Mouse (Mus musculus): ENCODE results near the gene Thsd7b.

DNA sequence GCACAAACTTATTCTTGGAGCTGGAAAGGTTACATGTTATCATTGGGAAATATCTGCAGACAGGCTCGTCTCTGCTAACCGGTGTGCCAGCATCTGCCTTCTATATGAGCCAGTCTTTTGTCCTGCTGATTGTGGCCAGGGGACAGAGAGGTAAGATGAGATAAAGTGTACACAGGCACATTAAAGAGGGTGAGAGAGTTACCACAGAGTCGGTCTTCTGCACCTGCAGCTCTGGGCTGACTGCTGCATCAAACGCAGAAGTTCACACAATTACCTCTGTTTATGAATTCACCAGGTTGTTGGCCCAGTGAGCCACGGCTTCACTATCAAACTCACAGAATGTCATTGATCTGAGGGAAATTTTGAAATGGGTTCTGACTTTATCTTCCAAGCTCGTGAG lies 896.8 kb downstream of the Thsd7b start:
- no peak for TF ChIP-seq POLR2A (IDR thresholded peaks at IDR 0.05; ENCODE audit: insufficient read length, low read depth)
- TF ChIP-seq POLR2AphosphoS2 (IDR thresholded peaks at IDR 0.05; ENCODE audit: insufficient read length, low read depth) = no peak
- TF ChIP-seq MAX (IDR thresholded peaks at IDR 0.05; ENCODE audit: low read depth) = no peak
